Mouse (Mus musculus) liver, embryonic 14.5 days (tissue): ENCODE data around the gene Cenpc1.

Experiments used
- CTCF ChIP-seq: IDR thresholded peaks from 2 replicates; pipeline ENCODE4 v1.5.1; 2016; ENCODE audit warnings: antibody characterized with exemption, low read depth, control low read depth
- EP300 ChIP-seq: IDR thresholded peaks from 2 replicates; pipeline ENCODE4 v1.6.1; 2016; ENCODE audit warnings: antibody characterized with exemption, low read depth

GRCm38 (mm10) chr5:86083987-86084386 is 18.6 kb upstream of the Cenpc1 start:
- TF ChIP-seq EP300 = no peak
- no peak for TF ChIP-seq CTCF
